Mouse (Mus musculus) adrenal gland, adult (tissue): ENCODE measurements around the gene Col27a1.

Experiments
- DNase-seq, 2 experiments: peaks; one replicate each; pipeline ENCODE4 v3.0.0; 2022 to 2023; ENCODE audit warnings: low spot score in 1 of 2; ENCODE audit not compliant: inconsistent age in 2 of 2

Gene Col27a1

DNA sequence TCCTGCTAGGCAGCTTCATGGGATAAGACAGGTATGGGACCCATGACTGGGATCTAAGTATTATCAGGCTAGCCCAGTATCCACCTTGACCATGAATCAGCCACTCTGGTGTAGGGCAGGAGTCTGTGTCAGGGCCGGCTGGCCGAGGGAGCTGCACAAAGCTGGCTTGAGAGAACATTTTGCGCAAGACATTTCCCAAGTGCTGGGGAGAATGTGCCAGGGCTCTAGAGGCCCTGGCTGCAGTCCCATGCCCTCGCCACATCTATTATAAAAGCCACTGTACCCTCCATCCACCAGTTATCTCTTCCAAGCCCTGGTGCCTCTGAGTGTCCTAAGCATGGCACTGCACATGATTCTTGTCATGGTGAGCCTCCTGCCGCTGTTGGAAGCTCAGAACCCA lies 148.3 kb downstream of the Col27a1 start, which contains the start of gene Orm2:
Orm2 (plus strand) TSS at position 300 of the 400 bp plus-strand sequence.
- DNase-seq = peak; percentile 59 to 78

DNA sequence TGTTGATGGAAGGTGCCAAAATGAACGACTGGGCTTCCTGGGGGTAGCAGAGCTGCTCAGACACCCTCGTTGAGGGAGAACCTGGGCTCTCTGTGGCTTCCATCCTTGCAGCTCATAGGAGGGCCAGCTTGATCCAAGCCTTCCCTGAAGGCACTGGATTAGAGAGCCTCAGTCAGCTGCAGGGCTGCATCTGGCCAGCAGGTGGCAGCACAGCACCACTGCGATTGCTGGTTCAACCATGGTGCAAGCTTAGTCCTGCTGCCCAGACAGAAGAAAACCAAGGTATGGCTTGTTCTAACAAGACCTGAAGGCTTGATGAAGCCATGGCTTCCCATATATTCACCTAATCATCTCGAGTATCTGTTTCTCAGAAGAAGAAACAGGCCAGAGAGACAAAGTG lies 154.8 kb downstream of the Col27a1 start:
- DNase-seq = peak; percentile 84 to 96

DNA sequence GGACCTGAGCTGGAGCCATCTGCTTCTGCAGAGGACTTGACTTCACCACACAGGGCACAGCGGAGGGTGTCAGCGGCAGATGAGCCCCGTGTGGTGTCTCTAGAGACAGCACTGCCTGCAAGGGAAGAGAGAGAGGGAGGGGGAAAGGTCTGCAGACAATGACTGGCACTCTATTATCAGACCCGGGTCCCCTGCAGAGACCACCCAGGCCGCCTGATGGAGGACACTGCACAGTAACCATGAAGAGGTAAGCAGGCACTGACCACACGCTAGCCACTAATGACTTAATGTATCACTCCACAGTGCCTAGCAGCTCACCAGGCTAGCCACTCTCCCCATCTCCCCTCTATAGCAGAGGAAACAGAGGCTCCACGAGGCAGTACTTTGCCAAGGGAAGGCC lies 157.1 kb downstream of the Col27a1 start:
- no peak for DNase-seq

DNA sequence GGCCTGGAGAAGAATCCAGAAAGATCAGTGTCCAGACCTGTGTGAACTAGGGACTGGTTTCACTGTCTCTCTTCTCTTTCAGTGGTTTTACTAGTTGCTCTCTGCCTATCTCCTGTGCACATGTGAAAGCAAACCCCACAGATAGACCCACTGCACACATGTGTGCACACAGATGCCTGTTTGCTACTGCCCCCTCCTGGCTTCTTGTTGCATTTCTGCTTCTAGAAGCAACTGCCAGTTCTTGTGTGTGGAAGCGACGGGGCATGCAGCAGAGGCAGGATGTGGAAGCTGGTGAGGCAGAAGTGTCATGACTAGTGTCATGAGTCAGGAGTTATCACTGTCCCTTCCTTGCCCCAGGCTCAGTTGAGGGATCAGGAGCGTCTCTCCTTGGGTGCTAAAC lies 158.1 kb downstream of the Col27a1 start:
- DNase-seq = peak in 1 of 2 experiments; percentile 67

DNA sequence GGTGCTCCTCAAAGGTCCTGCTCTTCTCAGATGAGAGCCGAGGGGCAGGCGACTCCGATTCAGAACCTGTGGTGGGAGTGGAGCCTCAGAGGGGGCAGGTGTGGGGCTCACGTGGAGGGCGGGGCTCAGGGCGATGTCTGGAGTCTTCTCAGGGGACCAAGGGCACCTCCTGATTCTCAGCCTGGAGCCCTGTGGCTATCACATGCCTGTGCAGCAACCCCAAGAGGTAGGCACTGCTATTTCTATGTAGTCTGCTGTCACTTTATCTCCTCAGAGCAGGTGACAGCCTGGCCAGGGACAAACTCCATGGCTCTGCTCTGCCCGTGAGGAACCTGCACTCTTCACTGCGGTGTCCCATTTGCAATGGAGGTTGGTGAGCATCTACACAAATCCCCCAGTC lies 159.6 kb downstream of the Col27a1 start:
- no peak for DNase-seq

DNA sequence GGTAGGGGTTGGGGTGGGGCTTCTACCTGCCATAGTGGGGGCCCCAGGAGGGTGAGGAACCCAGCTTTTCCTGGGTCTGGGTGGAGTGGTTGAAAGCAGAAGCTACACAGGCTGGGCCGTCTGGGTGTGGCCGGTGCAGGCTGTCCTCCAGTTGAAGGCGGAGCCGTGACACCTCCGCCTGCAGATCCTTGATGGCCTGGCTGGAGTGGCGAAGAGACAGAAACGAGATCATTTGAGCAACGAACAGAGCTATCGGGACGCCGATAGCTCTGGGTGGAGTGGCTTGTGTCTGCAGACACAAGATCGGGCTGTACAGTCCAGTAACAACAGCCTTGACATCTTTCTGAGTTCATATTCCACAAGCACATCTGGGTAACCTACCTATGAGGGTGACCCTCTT lies 160.5 kb downstream of the Col27a1 start:
- DNase-seq = no peak

DNA sequence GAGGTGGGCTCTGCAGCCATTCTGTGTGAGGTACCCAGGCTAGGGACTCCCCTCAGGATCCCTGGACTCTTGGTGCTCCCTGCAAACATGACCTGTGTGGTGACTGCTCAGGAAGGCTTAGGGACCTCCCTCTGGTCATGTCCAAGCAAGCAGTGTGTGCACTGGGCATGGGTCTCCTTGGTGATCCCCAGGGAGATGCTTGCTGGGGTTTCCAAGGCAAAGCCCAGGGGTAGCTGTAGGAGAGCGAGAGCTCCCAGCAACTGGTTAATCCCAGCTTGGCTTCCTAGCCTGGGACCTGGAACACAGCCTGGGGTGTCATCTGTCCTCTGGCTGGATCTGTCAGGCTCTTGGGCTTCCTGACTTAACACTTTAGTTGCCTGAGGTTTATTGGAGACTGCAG lies 161.6 kb downstream of the Col27a1 start:
- no peak for DNase-seq

DNA sequence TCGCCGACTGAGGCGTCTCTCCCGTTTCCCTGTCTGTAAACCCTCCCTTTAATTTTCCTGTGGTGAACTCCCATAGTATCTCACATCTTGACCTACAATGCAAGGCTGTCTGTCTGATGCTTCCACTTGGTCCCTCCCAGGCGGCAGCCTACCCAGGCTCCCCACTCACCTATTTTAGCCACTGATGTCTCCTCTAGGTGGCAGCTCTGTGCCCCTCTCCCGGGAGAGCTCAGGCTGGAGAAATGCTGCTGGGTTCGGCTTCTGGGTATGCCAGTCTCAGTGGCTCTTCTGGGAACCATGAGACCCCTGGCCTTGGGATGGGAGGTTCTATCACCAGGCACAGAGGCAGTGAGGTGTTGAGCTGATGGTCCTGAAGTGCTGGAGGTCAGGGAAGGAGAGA lies 163.7 kb downstream of the Col27a1 start:
- no peak for DNase-seq

DNA sequence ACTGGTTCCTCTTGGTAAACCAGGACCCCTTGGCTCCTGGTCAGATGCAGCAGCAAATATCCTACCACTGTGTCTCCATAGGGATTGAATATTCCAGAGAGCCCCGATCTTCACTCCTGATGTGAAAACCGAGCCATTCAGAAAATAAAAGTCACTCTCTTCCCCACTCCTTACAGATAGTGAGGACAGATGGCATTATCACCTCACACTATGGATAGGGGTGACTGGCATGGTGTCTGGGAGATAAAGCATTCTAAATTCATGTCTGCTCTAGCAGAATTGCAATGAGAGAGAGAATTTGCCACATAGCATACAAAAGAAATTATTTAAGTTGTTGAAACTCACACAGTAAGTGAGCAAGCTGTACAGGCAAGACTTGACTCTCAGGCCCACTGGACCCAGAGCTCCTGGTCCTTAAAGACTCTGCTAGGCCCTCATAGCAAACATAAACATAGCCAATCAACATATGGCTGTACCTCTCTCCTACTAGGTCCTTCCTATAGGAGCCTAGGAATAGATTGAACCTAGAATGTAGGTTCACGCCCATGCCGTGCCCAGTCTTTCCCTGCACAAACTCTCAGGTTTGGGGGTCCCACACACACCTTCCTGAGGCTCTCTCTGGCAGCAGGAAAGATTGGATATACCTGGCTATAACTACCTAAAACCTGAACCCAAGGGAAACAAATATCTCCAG lies 169.0 kb downstream of the Col27a1 start:
- no peak for DNase-seq

DNA sequence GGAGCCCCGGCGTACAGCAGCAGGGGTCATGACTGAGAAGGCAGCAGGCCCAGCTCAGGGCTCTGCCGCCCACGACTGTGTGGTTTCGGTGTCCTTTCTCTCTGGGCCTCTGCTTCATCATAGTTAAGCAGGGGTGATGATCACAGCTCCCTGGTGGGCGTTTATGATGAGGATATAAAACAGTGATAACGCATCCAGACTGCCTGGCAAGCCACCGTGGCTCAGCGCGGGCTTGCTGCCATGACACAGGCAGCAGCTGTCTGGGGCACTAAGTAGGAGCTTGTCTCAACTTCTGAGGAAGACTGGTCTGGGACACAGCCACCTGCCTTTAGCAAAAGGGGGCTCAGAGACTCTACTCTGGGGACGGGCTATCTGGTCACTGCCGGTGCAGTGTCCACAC lies 169.7 kb downstream of the Col27a1 start:
- no peak for DNase-seq

DNA sequence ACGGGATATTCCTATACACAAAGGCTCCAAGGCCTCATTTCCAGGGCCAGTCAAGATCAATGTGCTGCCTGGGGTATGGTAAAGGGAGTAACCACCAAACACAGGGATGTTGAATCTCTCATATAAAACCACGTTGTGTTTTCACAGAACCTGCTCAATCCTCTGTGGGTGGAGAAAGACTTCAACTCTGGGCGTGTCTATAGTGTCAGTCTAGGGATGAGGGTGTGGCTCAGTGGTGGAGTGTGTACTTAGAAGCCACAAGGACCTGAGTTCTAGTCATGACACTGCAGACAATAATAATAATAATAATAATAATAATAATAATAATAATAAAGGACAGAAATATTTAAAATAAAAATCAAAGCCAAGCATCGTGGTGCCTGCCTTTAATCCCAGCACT lies 170.5 kb downstream of the Col27a1 start:
- DNase-seq = no peak
